Mouse (Mus musculus): ENCODE results near the gene Meaf6. TPM values are rescaled to one million over a fixed set of nuclear protein-coding genes. Genes with fewer than 3 reads are reported as not detected.

Meaf6 gene
- total and polyA plus RNA-seq, 3 experiments, result 43.4 to 79.4 (median 54.2) TPM

DNA sequence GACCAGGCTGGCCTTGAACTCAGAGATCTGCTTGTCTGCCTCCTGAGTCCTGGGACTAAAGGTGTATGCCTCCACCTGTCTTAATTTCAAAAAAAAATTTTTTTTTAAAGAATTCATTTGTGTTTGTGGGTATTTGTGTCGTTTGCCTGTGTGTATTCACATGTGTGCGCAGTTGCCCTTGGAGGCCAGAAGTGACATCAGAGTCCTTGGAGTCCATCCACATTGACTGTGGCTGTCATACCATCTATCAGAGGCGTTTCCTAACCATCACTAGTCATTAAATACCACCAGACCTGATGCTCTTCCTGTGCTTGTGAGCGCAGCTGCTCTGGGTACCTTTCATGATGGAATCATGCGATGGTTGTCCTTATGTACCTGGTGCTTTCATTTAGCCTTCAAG lies 70.7 kb downstream of the Meaf6 start:
- ATAC-seq (ENCODE audit: extremely low read depth, insufficient number of reproducible peaks, low FRiP score, poor library complexity, severe bottlenecking) (no peak), DNase-seq (ENCODE audit: low spot score) (no peak)
- no peaks in the 10 kb centered on the region for H3K36me3 ChIP-seq (replicated peaks)
- no peaks in the 10 kb centered on the region for H3K4me1 ChIP-seq (ENCODE audit: insufficient read depth, low read depth, low read length)
- H3K27me3 ChIP-seq (ENCODE audit: insufficient read depth, low read length), result no peaks in the 10 kb centered on the region
- TF ChIP-seq CTCF (IDR thresholded peaks at IDR 0.05; ENCODE audit: low read depth, low read length), result no peak
- TF ChIP-seq GATA1 (IDR thresholded peaks at IDR 0.05; ENCODE audit: borderline replicate concordance, low read length), result no peak
- TF ChIP-seq POLR2AphosphoS5 (IDR thresholded peaks at IDR 0.05; ENCODE audit: insufficient replicate concordance, low read depth, low read length), result no peak
- no peak for TF ChIP-seq GATA2 (IDR thresholded peaks at IDR 0.05; ENCODE audit: borderline replicate concordance, low read depth, low read length)
- peaks cover 37% of the 10 kb centered on the region for H3K9me3 ChIP-seq (replicated peaks)
- no peak overlapping the region for H3K4me3 ChIP-seq (ENCODE audit: low read depth, low read length)

DNA sequence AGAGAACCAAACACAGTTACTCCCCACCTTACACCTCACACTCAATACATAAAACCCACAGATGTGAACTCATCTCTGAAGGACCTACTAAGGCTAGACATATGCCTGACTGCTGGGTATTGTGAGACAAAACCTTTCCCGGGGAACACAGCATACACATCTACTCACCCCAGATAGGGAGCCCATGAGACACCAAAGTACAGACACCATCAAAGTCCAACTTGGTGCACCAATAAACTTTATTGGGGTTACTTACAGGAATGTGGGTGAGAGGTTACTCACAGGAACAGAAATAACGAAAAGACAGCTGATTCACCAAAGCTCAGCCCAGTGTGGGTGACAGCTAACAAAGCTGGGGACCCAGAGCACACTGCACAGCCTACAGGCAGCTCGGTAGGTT lies 72.4 kb downstream of the Meaf6 start:
- H3K36me3 ChIP-seq (replicated peaks), result no peaks in the 10 kb centered on the region
- peaks cover 43% of the 10 kb centered on the region for H3K9me3 ChIP-seq (replicated peaks)
- DNase-seq (ENCODE audit: low spot score), result no peak
- no peak overlapping the region for H3K4me3 ChIP-seq (ENCODE audit: low read depth, low read length)
- no peaks in the 10 kb centered on the region for H3K4me1 ChIP-seq (ENCODE audit: insufficient read depth, low read depth, low read length)
- ATAC-seq (ENCODE audit: extremely low read depth, insufficient number of reproducible peaks, low FRiP score, poor library complexity, severe bottlenecking), result no peak
- TF ChIP-seq GATA1 (IDR thresholded peaks at IDR 0.05; ENCODE audit: borderline replicate concordance, low read length) (no peak), CTCF (IDR thresholded peaks at IDR 0.05; ENCODE audit: low read depth, low read length) (no peak), TAL1 (conservative IDR thresholded peaks at IDR 0.05; ENCODE audit: low read depth, low read length) (no peak), POLR2AphosphoS5 (IDR thresholded peaks at IDR 0.05; ENCODE audit: insufficient replicate concordance, low read depth, low read length) (no peak), GATA2 (IDR thresholded peaks at IDR 0.05; ENCODE audit: borderline replicate concordance, low read depth, low read length) (no peak)
- H3K27me3 ChIP-seq (ENCODE audit: insufficient read depth, low read length), result no peaks in the 10 kb centered on the region

DNA sequence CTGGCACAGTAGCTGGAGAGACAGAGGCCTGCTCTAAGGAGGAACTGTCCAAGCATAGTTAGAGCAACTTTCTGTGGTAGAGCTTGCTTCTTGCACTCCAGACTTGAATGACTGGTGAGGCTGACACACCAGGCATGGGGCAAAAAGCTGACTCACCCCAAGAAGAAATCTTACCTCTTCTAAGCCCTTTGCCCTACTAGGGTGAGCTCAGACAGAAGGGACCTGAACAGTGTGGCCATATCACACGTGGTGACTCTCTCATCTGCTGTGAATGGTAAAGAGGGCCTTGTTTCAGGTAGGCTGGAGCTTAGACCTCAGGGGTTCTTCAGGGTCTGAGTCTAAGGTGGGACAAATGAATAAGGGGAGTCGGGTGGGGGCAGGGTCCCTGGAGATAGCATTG lies 73.1 kb downstream of the Meaf6 start:
- Histone ChIP-seq H3K27me3 (ENCODE audit: insufficient read depth, low read length) (no peaks in the 10 kb centered on the region), H3K4me3 (ENCODE audit: low read depth, low read length) (no peak overlapping the region), H3K4me1 (ENCODE audit: insufficient read depth, low read depth, low read length) (no peaks in the 10 kb centered on the region), H3K36me3 (replicated peaks) (no peaks in the 10 kb centered on the region), H3K9me3 (replicated peaks) (peaks cover 48% of the 10 kb centered on the region)
- no peak for ATAC-seq (ENCODE audit: extremely low read depth, insufficient number of reproducible peaks, low FRiP score, poor library complexity, severe bottlenecking)
- no peak for TF ChIP-seq GATA2 (IDR thresholded peaks at IDR 0.05; ENCODE audit: borderline replicate concordance, low read depth, low read length)
- no peak for DNase-seq (ENCODE audit: low spot score)

DNA sequence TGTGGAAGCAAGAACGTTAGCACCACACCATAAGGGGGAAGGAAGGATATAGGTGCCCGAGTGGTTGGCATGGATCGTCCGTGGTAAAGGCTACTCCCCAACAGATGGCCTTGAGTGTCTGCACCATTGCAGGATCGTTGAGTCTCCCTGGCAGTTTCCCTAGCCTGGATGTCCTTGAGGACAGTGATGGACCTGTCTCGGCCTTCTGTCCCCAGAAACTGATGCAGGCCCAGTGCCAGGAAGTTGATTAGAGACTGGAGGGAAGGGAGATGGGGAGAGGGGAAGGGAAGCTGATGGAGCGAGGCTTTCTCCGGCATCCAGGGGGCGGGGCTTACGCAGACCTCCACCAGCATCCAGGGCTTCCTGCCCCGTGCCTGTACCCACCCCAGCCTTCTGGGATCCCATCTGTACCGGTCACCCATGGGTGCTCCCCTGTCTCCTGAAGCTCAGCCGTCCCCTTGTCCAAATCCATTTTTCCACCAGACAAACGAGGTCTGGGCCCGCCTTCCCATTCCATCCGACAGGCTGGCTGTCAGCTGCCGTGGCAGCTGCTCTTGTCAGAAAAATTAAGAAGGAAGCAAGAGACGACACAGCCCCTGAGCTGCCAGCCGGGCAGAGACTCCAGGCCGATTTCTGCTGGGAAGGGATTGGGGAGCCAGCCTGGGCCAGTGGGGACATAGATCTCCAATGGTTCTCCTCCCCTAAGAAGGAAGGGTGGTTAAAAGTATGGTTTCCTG lies 73.8 kb downstream of the Meaf6 start:
- no peaks in the 10 kb centered on the region for H3K27me3 ChIP-seq (ENCODE audit: insufficient read depth, low read length)
- TF ChIP-seq GATA2 (IDR thresholded peaks at IDR 0.05; ENCODE audit: borderline replicate concordance, low read depth, low read length), result no peak
- TF ChIP-seq CTCF (IDR thresholded peaks at IDR 0.05; ENCODE audit: low read depth, low read length), result no peak
- no peak for TF ChIP-seq POLR2AphosphoS5 (IDR thresholded peaks at IDR 0.05; ENCODE audit: insufficient replicate concordance, low read depth, low read length)
- no peak for TF ChIP-seq GATA1 (IDR thresholded peaks at IDR 0.05; ENCODE audit: borderline replicate concordance, low read length)
- no peak for TF ChIP-seq TAL1 (conservative IDR thresholded peaks at IDR 0.05; ENCODE audit: low read depth, low read length)
- H3K4me3 ChIP-seq (ENCODE audit: low read depth, low read length), result no peak overlapping the region
- peaks cover 51% of the 10 kb centered on the region for H3K9me3 ChIP-seq (replicated peaks)
- ATAC-seq (ENCODE audit: extremely low read depth, insufficient number of reproducible peaks, low FRiP score, poor library complexity, severe bottlenecking) (no peak), DNase-seq (ENCODE audit: low spot score) (no peak)
- H3K4me1 ChIP-seq (ENCODE audit: insufficient read depth, low read depth, low read length), result no peaks in the 10 kb centered on the region
- no peaks in the 10 kb centered on the region for H3K36me3 ChIP-seq (replicated peaks)

DNA sequence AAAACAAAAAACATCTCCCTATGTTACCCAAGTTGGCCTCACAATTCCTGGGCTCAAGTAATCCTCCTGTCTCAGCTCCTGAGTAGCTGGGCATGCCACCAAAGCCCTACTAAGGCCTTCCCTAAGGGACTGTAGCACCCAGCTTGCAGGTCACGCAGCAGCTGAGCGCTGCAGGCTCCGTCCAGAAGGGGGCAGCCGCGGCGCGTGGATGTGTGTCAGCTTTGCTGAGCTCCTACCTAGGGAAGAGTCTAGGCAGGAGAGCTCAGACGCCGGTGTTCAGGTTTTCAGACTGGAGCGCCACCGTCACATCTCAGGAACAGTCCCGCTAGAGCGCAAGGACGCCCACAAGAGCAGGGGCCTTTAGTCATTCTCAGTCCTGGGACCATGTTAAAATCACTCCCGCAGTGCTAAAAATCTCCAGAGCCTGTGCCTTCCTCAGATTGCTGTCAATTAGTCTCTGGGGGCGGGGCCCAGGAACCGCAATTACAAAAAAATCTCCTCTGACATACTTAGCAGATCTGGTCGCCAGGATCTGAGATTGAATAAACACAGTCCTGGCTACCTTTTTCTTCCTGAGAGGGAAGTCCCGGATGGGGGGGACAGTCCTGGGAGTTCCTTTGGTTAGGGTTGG lies 75.5 kb downstream of the Meaf6 start:
- Histone ChIP-seq H3K27me3 (ENCODE audit: insufficient read depth, low read length) (no peaks in the 10 kb centered on the region), H3K36me3 (replicated peaks) (no peaks in the 10 kb centered on the region), H3K4me3 (ENCODE audit: low read depth, low read length) (no peak overlapping the region), H3K9me3 (replicated peaks) (peaks cover 59% of the 10 kb centered on the region), H3K4me1 (ENCODE audit: insufficient read depth, low read depth, low read length) (no peaks in the 10 kb centered on the region)
- DNase-seq (ENCODE audit: low spot score) (no peak), ATAC-seq (ENCODE audit: extremely low read depth, insufficient number of reproducible peaks, low FRiP score, poor library complexity, severe bottlenecking) (no peak)
- TF ChIP-seq CTCF (IDR thresholded peaks at IDR 0.05; ENCODE audit: low read depth, low read length), result no peak
- TF ChIP-seq TAL1 (conservative IDR thresholded peaks at IDR 0.05; ENCODE audit: low read depth, low read length), result no peak

DNA sequence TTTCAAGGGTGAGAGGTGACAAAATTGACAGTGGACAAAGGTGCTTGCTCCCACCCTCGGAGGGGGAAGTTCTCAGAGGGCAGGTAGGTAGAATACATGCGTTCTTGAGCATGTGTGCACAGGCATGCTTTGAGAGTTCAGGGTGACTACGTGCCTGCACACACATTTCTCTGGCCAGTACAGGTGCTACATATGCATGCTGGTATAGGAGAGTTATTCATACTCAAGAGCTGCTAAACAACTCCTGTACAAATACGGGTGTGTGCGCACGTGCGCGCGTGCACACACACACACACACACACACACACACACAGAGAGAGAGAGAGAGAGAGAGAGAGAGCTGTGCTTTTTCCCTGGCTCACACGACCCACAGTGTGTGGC lies 76.0 kb downstream of the Meaf6 start:
- Histone ChIP-seq H3K9me3 (replicated peaks) (peaks cover 59% of the 10 kb centered on the region), H3K27me3 (ENCODE audit: insufficient read depth, low read length) (no peaks in the 10 kb centered on the region), H3K4me1 (ENCODE audit: insufficient read depth, low read depth, low read length) (no peaks in the 10 kb centered on the region), H3K4me3 (ENCODE audit: low read depth, low read length) (no peak overlapping the region), H3K36me3 (replicated peaks) (no peaks in the 10 kb centered on the region)
- TF ChIP-seq CTCF (IDR thresholded peaks at IDR 0.05; ENCODE audit: low read depth, low read length) (no peak), POLR2AphosphoS5 (IDR thresholded peaks at IDR 0.05; ENCODE audit: insufficient replicate concordance, low read depth, low read length) (no peak), TAL1 (conservative IDR thresholded peaks at IDR 0.05; ENCODE audit: low read depth, low read length) (no peak), GATA1 (IDR thresholded peaks at IDR 0.05; ENCODE audit: borderline replicate concordance, low read length) (no peak), GATA2 (IDR thresholded peaks at IDR 0.05; ENCODE audit: borderline replicate concordance, low read depth, low read length) (no peak)
- ATAC-seq (ENCODE audit: extremely low read depth, insufficient number of reproducible peaks, low FRiP score, poor library complexity, severe bottlenecking) (no peak), DNase-seq (ENCODE audit: low spot score) (no peak)
